Mouse (Mus musculus): ENCODE data around the gene Tada2b.

Tada2b gene

DNA sequence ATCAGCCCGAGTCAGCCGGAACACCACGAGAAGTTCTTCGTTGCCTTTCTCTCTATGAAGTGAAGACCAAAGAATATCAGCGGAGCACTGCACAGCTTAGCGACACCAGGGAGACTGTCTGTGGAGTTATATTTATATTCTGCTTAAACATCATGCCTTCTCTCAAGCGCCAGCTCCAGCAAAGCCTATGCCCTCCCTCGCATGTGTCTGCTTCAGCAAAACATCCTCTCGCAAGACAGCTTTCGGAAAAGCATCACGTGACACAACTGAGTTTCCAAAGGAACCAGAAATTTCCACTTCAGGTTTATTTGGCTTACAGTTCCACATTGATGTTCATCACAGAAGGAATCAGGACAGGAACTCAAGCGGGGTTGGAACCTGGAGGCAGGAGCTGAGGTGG is 36.2 kb downstream of the Tada2b start:
- in situ Hi-C loops (cut with MboI, MseI) = no loop called here

DNA sequence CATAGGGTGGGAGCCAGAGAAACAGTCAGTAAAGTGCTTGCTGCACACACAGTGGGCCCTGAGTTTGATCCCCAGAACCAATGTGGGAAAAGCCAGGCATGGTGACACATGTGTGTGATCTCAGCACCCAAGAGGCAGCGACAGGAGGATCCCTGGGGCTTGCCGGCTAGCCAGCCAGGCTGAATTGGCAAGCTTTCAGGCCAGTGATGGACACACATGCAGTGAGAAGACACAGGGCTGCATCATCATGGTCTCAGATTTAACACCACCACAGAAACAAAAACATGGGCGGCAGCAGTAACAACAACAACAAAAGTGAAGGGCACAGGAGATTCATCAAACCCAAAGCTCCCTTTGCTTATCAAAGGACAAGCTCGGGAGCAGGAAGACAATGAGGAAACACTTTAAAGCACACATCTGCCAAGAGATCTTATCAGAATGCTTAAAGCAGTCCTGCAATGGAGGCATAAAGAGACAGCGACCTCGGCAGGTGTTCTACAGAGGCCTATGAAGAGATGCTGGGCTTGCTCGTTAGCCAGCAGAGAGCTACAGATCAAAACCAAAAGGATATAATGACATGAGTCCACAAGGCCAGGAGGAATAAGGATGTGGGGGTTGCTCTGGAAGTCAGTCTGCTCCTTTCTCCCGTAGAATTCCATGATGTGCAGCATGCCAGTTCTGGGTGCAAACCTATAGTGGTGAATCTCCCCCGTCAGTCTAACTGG is 37.8 kb downstream of the Tada2b start:
- in situ Hi-C loops (cut with MboI, MseI) = no loop called here

DNA sequence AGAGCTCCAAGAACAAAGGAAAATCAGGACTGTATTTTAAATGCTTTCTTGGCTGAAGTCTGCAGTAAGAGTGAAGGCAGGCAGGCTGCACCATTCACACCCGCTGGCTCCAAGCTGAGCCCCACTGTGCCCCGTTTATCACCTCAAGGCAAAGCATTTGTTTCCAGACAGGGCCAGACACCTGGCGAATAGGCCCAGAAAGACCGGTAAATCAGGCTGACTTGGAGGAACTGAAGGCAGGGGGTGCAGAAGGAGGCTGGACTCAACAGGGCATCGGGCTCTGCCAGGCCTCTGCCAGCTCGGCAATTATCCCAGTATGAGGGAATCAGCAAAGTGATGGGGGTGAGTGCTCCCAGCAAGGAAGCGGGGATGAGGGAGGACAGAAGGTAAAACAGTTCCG is 39.1 kb downstream of the Tada2b start:
- in situ Hi-C loops (cut with MboI, MseI) = no loop called here

DNA sequence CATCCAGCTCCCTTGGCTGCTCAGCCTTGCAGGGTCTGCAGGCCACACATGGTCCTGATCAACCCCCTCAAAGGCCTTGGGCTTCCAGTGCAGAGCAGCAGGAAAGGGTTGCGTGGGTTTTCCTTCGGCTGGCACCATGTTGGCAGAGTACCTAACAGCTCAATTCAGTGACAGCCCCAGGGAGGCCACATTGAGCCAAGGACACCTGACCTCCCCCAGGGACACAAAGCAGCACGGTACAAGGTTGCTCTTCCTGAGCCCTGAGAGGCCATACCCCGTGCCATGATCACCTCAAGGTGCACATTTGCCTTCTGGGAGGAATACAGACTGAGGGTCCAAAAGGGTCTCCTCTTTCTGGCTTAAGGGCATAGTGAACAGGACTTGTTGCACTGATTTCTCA is 39.5 kb downstream of the Tada2b start:
- in situ Hi-C loops (cut with MboI, MseI) = no loop called here

DNA sequence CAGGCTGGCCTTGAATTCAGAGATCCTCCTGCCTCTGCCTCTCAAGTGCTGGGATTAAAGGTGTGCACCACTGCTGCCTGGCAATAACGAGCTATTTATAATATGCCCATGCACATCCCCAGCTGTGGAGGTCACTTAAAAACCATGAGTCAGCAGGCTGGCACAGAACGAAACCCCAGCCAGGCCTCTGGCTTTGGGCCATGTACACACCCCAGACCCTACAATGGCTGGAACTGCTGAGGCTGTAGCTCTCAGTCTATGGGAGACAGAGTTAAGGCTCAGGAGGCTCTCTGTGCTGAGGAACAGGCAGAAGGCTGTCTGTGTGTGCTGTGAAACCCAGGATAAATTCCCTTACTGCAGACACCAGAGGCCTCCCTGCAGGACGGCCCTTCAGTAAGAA is 43.3 kb downstream of the Tada2b start:
- in situ Hi-C loops (cut with MboI, MseI) = no loop called here

DNA sequence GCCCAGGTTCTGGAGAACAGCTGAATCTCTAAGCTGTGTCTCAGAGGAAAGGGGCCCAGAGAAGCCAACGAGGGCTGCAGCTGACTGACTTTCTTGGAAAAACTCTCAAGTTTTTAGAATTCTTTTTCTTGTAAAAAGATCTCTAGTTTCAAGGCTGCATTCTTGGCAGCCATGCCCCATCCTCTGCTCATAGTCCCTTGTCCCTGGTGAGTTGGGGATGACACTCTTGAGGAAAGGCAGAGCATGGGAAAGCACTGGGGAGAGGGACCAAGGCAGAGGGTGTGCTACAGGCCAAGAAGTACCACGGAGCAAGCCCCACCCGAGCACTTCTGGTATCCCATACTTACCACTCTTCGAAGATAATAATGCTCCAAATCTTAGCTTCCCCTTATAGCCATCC is 47.2 kb downstream of the Tada2b start:
- in situ Hi-C loops (cut with MboI, MseI) = no loop called here

DNA sequence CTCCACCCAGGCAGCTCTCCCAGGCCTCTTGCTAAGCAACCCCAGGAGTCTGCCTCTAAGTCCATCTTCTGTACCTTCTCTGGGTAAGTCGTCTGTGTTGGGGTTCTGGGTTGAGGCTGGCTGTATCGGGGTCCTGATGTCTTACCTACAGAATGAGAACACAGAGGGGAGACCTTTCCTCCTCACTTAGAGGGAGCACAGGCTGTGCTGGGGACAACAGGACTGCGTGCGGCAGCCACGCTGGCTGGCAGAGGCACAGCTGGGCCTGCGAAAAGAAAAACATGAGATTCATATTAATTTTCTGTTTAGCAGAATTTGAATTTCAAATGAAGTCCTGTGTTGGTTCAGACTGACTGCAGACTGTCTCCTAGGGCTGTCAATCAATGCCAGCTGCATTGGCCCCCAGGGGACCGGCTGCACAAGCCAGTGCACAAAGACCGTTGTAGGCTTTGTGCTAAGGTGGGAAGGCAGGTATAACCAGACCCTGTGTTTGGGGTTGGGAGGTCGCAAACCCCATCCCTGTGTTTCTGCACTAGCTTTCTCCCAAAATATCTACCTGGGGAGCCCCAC is 49.6 kb downstream of the Tada2b start:
- in situ Hi-C loops (cut with MboI, MseI) = no loop called here

DNA sequence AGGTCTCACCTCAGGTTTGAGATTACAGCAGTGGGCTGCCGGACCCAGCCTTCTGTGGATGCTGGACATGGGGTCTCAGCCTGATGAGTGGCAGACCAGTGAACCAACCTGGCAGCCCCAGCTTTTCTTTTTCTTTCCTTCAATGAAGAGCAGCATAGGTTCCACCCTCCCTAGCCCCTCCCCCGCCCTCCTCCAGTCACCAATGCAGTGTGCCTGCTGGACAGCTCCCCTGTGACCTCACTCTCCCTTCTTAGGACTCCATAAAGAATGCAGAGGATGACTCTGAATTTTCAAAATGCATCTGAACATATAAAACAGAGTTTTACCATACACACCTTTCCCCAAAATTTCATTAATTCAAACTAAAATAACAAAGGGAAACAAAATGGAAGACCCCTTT is 52.4 kb downstream of the Tada2b start:
- in situ Hi-C loops (cut with MboI, MseI) = no loop called here

DNA sequence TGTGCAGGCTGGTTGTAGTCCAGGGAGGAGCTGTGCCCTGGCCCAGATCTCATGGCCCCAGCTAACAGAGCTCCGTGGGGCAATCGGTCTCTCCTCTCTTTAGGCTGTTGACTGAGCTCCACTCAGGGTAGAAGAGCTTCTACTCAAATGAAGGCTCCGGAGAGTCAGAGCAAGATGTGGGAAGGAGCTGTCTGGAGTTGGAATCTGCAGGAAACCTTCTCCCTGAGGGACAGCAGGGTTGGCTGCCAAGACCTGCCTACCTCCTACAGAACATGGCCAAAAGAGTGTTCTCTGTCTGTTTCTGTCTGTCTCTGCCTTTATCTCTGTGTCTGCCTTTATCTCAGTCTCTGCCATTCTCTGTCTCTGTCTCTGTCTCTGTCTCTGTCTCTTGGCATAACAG is 54.5 kb downstream of the Tada2b start:
- in situ Hi-C loops (cut with MboI, MseI) = loop anchor here in 1 of 2 experiments (10.0 kb wide), 1 partner anchor 1735 kb away; no protein-coding TSS in a partner anchor

DNA sequence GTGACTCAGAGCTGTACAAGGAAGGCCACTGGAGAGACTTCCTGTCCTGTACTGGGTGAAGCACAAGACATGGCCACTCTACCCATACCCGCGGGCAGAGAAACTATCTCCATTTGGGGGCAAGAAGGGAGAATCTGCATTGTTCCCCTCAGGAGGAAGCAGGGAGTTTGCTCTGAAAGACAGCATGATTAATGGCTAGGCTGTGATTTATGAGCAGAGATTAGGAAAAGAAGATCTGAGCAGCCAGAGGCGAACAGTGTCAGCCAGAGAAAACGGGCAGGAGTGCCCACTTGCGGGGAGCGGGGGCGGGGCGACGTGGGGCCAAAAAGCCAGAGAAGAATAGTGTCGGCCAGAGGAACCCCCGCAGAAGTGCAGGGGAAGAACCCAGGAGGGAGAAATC is 56.3 kb downstream of the Tada2b start:
- in situ Hi-C loops (cut with MboI, MseI) = loop anchor here in 1 of 2 experiments (10.0 kb wide), 1 partner anchor 1733 kb away; no protein-coding TSS in a partner anchor

DNA sequence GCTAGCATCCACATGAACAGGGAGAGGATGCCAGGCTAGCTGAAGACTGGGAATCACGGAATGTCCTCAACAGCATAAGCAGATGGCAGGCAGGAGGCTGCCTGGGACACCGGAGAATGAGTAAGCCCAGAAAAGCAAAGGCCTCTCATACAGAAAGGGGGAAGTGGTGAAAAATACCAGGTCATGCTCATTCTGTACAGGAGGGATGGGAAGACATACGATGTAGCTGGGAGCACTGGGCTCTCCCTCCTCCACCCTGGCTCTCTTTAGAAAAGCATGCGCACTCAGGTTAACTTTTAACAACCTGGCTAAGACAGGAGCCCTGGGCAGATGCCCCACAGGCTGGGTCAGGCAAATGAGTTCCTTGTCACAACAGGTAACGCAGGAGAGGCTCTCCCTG is 57.7 kb downstream of the Tada2b start:
- in situ Hi-C loops (cut with MboI, MseI) = loop anchor here in 1 of 2 experiments (10.0 kb wide), 1 partner anchor 1732 kb away; no protein-coding TSS in a partner anchor

DNA sequence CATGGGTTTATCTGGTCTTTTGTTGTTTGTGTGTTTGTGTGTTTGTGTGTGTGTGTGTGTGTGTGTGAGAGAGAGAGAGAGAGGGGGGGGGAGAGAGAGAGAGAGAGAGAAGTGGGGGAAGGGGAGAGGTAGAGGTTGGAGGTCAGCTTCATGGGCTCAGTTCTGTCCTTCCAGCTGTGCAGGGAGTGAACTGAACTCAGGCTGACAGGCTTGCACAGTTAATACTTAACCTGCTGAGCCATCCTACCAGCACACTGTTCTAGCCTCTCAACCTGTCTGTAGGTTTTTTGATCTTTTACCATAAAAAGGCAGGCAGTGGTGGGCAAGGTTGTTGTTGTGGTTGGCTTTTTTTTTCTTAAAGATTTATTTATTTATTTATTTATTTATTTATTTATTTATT is 59.4 kb downstream of the Tada2b start:
- in situ Hi-C loops (cut with MboI, MseI) = loop anchor here in 1 of 2 experiments (10.0 kb wide), 1 partner anchor 1730 kb away; no protein-coding TSS in a partner anchor

Data from T-helper 17 cell (primary cell).